Mouse (Mus musculus) WW6 (cell line): ENCODE measurements around the gene Mrpl12.
"Not testable (repeated sequence)": the region's sequence is repeated elsewhere in the genome, so short reads cannot be mapped to it uniquely, and the experiment has no call there.

ENCODE experiments used
- DNase-seq: peaks from one replicate; pipeline ENCODE4 v3.0.0-alpha.2; 2013; ENCODE audit warnings: low read depth, low spot score

The Mrpl12 gene

GRCm38 (mm10) chr11:120508290-120508870 lies 24.0 kb downstream of the Mrpl12 start:
- no peak for DNase-seq

- no peak for DNase-seq
Measured at GRCm38 (mm10) chr11:120509940-120510339, 25.5 kb downstream of the Mrpl12 start.

DNA sequence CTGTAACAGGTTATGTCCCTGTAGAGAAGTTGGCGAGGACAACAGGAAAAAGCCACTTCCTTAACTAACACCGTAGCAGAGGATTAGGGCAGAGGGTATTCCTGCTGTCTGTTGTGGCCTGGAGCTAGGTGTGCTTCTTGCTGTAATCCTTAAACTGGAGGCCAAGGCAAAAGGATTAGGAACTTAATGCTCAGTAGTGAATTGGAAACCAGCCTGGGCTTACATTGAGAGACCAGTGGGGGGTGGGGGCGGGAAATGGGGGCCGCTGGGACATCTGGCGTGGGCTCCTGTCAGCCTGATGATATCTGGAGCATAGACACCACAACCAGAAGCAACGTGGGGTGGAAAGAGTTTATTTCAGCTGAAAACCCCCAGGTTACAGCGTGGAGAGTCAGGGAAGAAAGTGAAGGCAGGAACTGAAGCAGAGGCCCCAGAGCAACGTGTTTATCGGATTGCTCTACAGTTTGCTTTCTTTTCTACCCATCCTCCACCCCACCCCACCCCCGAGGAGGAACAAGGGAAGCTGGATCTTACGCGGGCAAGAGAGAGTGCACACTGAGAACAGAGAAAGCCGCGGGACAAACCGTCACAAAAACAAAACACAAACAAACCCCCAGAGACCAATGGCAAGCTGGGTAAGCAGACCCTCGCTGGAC lies 26.1 kb downstream of the Mrpl12 start:
- no peak for DNase-seq

DNA sequence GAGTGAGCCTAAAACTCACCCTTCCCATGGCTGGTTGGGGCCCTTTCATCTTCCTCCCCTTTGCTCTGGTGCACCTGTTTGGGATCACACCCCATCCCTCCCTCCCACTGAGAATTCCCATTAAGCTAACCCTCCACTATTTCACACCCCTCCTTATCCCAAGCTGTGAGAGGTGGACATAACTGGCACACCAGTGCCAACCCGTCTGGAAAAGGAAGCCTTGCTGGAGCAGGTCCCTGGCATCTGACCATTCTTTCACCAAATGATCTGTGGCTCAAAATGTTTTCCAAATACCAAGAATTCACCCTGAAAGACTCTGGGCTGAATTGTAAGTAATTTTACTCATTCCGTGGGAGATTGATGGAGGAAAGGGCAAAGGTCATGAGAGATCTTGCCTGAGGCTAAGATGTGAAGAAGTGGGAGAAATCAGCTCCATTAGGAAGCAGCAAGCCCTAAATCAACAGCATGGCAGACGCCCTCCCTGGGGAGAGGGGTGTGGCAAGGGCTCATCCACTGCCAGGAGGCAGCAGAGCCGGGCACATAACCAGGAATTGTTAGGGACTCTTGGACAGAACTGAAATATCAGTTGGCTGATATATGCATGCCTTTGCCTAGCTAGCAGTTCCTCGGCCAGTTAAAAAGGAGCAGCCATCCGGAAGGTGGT lies 28.5 kb downstream of the Mrpl12 start:
- DNase-seq = no peak

GRCm38 (mm10) chr11:120514262-120514661 lies 29.8 kb downstream of the Mrpl12 start:
- not testable (repeated sequence) for DNase-seq

DNA sequence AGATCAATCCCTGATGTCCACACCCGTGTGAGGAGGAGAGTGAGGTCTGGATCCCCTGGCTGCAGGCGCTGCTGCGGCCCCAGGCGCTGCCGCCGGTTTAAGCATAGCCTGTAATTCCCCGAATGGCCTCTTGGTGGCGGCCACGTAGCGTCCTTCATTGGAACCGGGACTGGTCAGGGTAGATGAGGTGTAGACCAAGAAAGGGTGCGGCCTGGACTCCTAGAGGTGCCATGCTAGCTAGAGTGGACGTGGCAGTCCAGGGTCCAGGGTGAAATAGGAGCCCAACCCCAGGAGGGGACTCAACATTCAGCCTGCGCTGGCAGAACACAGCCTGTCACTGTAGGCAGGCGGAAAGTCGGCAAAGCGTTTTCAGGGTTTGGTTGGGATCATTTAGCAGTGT lies 31.2 kb downstream of the Mrpl12 start:
- DNase-seq = peak; percentile 65

- no peak for DNase-seq
Measured at GRCm38 (mm10) chr11:120517147-120517546, 32.7 kb downstream of the Mrpl12 start.

DNA sequence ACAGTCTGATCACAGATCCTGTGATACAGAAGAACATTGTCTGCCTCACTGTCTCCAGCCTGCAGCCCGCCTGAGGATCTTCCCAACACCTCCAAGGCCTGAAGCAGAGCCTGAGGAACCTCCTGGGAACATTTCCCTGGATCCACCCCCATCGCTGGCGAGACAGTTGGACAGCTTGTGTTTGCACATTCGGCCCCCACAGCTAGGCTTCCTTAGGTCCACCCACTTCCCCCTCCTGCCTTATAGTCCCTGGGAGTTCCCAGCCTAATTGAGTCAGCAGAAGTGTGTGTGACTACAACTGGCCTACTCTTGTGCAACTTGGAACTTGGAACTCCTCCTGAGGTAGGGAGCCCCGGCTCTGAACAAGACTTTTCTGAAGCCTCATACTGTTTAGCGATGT lies 33.6 kb downstream of the Mrpl12 start:
- no peak for DNase-seq

GRCm38 (mm10) chr11:120518558-120518957 lies 34.1 kb downstream of the Mrpl12 start:
- DNase-seq = no peak

DNA sequence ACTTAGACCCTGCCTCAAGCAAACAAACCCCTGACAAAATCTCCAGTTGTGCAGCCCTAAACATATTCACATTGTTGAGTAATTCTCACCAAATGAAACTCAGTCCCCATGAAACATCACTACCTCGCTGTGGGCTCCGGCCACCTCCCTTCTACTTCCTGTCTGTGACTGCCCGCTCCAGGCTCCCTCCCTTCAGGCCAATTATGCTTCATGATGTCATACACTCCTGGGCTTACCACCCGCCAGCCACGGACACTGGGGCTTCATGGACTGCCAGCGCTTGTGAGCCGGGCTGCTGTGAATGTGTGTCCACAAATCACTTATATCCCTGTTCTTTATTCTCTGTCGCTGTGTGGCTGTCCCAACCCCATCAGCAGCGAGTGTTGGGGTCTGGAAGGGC lies 35.3 kb downstream of the Mrpl12 start:
- no peak for DNase-seq

- no peak for DNase-seq
Measured at GRCm38 (mm10) chr11:120520498-120520897, 36.1 kb downstream of the Mrpl12 start.

- DNase-seq = no peak
Measured at GRCm38 (mm10) chr11:120520967-120521540, 36.6 kb downstream of the Mrpl12 start.

- no peak for DNase-seq
Measured at GRCm38 (mm10) chr11:120522581-120522980, 38.2 kb downstream of the Mrpl12 start.

DNA sequence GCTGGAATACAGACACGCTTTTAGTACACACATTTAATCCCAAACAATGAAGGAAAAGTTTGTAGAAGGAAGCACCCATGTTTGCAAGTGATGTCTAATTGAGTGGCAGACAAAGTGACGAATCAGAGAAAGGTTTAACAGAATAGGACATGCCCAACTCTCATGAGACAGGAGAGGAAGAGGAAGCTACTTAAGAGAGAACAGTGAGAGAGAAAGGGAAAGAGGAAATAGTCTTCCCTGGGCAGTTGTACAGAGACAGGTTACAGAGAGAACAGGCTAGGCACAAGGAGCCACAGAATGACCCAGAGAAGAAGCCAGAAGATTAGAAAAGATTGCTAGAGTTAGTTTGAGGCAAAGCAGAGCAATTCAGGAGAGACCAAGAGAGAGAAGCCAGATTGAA lies 41.5 kb downstream of the Mrpl12 start:
- no peak for DNase-seq

DNA sequence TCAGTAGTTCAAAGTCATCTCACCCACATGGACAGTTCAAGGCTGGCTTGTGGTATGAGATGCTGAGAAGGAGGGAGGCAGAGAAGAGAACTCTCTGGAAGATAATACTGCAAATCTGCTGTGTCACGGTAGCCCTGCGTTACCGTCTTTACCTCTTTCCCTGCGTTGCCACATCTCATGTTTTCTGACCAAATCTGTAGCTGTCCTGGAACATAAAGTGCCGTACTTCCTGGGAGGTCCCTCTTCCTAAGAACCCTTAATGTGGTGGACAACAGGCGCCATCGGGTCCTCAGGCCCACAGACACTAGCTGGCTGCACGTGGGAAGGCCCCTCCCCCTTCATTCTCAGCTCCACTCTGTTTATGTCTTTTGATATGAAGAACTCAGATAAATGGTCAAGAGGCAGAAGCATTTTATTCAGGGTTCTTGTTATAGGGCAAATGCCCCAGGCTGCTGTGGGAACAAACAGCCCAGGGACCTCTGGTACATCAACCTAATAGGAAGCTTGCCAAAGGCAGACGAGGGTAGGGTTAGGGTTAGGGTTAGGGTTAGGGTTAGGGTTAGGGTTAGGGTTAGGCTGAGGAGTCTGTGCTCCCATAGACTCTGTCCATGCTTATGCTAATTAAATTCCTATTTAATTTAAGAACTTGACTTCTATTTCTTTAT lies 43.4 kb downstream of the Mrpl12 start:
- no peak for DNase-seq

- DNase-seq = no peak
Measured at GRCm38 (mm10) chr11:120528903-120529302, 44.5 kb downstream of the Mrpl12 start.

DNA sequence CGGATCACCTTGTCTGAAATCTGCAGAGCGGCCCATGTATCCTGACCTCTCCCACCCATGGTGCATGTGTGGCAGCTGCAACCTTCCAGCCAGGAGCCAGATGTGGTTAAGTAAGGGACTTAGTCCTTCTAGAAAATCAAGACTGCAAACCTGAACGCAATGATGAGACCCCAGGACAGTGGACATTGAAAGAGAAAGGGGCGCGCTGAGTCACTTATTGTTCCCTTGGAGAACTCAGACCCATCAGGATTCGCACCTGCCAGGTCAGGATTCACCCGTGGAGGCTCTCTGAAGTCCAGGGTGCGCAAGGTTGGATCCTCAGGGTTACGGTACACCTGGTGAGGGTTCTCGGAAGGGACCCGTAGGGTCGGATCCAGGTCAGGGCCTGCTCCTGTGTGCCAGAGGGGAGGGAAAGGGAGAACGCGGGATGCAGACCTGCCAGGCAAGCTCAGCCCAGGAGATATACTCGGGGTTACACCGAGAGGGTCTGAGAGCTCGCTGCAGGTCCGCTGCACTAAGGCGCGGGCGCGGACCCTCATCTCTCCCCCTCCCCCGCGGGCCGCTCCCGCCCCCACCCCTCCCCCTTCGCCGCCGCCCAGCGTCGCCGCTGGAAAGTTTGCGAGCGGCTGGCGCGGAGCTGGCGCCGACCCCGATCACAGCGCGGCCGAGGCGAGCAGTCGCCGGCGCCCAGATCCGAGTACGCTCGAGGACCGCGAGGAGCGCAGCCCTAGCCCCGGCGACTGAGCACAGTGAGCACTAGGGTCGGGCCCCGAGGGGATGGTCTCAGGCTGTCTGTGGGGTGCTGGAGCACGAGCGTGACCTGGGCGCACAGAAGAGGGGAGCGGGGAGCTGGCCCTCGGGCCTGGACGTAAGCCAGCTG lies 45.9 kb downstream of the Mrpl12 start, which contains the start of gene Gcgr:
TSS of gene Gcgr (plus strand) at position 615 of the 880 bp plus-strand sequence.
- DNase-seq = no peak

- DNase-seq = no peak
Measured at GRCm38 (mm10) chr11:120531646-120532045, 47.2 kb downstream of the Mrpl12 start.

DNA sequence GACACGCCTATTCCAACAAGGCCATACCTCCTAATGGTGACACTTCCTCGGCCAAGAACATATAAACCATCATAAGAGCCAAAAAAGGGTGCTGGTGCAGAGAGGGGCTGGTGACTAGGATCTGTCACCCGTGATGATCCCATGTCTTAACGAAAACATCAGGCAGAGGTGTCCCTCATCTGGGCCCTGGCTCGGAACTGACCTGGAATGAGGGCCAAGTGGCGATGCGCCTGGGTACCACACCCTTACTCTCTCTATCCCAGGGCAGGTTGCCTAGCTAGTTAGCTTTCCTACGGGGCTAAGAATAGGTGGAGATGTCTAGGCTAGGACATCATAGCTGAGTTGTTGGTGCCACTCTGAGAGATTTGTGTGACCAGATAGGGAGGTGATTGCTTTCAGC lies 49.7 kb downstream of the Mrpl12 start:
- DNase-seq = no peak

- DNase-seq = no peak
Measured at GRCm38 (mm10) chr11:120535145-120535544, 50.7 kb downstream of the Mrpl12 start.

DNA sequence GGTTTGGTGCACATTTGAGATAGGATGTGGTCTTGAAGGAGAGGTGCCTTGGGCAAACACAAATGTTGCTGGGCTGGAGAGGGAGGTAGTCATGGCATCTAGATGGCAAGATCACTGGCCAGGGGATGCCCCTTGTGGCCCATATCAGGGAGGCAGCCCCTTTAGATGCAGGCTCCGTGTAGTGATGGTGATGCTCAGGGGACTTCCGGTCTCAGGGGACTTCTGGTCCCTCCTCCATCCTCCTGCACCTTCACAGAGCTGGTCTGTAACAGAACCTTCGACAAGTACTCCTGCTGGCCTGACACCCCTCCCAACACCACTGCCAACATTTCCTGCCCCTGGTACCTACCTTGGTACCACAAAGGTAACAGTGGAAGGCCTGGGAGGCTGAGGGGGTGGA lies 51.4 kb downstream of the Mrpl12 start:
- DNase-seq = no peak
